Mouse (Mus musculus) cerebellum, postnatal 4 days (tissue): ENCODE results near the gene Sdha.

ENCODE experiments used
- DNase-seq, 2 experiments: peaks; one replicate each; pipeline ENCODE4 v3.0.0; 2022; ENCODE audit warnings: low spot score in 2 of 2, mixed read lengths in 1 of 2

Sdha gene

GRCm38 (mm10) chr13:74302050-74303037 is 47.7 kb downstream of the Sdha start:
- DNase-seq: no peak

GRCm38 (mm10) chr13:74301607-74301984 is 48.5 kb downstream of the Sdha start:
- no peak for DNase-seq

GRCm38 (mm10) chr13:74300925-74301606 is 49.0 kb downstream of the Sdha start:
- DNase-seq: peak; percentile 57 to 72

- no peak for DNase-seq
These were observed 53.7 kb downstream of the Sdha start for GRCm38 (mm10) chr13:74296376-74296775.

GRCm38 (mm10) chr13:74292167-74292566 is 57.9 kb downstream of the Sdha start, which contains the start of gene Ahrr:
Gene Ahrr, minus strand, starts transcription at chr13:74292331.
- peak; percentile 22 to 44 for DNase-seq

GRCm38 (mm10) chr13:74289646-74290045 is 60.4 kb downstream of the Sdha start:
- no peak for DNase-seq

- DNase-seq: no peak
These were observed 67.8 kb downstream of the Sdha start for GRCm38 (mm10) chr13:74282299-74282698.

GRCm38 (mm10) chr13:74275726-74276125 is 74.4 kb downstream of the Sdha start:
- DNase-seq: no peak
